Mouse (Mus musculus): ENCODE data around the gene Pfdn2. TPM values are rescaled to one million over a fixed set of nuclear protein-coding genes. Genes with fewer than 3 reads are reported as not detected.

Pfdn2 gene
- total RNA-seq, 4 experiments from 2014 or later: 97.7 to 171 (median 130) TPM

DNA sequence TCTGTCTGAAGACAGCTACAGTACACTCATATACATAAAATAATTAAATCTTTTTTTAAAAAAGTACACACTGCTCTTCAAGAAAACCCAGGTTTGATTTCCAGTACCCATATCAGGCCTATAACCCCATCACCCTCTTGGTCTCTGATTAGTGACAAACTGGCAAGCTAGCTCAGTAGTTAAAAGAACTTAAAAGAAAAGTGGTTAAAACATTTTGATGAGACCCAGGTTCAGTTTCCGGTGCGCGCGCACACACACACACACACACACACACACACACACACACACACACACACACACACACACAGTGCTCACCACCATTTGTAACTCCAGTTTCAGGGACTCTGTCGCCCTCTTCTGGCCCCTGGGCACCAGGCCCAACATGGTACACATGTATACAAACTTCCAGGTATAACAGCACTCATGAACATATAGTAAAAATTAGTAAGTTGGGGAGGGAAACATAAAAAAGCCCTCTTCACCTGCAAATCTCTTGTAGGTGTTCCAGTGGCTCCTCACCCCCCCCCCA lies 10.4 kb downstream of the Pfdn2 start:
- no peak for DNase-seq (ENCODE audit: low spot score in 2 of 2)

DNA sequence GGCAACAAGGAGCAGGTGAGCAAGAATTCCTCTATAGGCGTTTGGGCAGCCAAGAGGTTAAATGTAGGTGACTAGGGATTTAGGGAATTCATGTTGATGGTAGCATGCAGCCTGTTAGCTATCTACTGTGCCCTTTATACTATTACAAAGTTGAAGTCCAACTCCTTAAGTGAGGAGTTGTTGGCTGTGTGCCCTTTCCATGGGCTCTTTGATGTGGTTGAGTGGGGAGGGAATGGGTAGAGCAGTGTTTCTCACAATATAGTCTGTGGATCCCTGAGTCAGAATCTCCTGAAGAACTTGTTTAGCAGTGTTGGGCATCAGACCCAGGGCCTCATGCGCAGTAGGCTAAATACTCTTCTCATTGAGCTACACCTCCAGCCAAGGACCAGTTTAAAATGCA lies 11.3 kb downstream of the Pfdn2 start:
- DNase-seq (ENCODE audit: low spot score in 2 of 2): no peak

DNA sequence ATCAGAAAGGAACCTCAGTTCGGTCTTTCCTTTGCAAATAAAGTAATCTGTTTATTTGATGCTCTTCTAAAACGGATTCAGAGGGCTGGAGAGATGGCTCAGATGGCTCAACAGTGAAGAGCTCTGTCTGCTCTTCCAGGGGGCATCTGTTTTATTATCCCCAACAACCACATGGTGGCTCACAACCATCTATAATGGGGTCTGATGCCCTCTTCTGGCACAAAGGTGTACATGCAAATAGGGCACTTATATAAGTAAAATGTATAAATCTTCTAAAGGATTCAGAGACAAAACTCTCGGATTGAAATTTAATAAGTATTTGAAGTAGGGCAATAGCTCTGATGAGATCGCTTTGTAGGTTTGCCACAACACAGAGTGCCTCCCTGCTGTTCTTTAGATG lies 13.0 kb downstream of the Pfdn2 start:
- peak in 1 of 2 experiments; percentile 36 for DNase-seq (ENCODE audit: low spot score in 2 of 2)

DNA sequence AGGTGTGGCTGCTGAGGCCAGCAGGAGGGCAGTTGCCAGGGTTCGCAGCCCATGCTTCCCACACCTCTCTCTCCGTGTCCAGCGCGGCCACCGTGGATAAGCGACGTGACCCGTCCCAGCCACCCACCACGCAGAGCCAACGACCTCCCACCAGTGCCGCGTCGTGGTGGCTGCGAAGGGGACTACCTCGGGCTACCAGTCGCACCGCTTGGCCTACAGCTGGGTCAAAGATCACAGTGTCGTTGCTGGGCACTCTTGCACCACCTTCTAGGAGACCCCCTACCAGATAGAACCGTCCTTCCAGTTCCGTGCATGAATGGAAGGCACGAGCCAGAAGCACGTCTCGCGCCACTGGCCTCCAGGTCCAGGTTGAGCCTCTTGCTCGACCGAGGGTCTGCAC lies 14.8 kb downstream of the Pfdn2 start:
- DNase-seq (ENCODE audit: low spot score in 2 of 2): peak in 1 of 2 experiments; percentile 25

DNA sequence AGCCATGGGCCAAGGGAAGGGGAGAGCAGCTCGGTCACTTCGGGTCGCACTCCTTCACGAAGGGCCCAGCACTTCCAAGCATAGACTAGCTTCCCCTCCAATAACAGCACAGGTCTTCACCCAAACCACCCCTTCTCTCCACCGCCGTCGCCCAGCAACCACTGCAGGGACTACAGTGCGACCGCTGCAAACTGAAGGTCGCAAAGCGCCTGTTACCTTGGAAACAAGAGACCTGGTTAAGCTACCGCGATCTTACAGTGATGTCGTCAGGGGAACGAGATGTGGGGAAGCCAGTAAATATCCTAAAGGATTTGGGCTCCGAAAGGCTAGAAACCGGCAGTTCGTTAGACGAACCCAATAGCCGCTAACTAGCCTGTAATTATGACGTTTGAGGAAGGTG lies 15.2 kb downstream of the Pfdn2 start, which contains the start of gene Klhdc9:
Klhdc9 (minus strand) TSS at position 143 of the 400 bp plus-strand sequence.
- peak; percentile 89 to 95 for DNase-seq (ENCODE audit: low spot score in 2 of 2)

DNA sequence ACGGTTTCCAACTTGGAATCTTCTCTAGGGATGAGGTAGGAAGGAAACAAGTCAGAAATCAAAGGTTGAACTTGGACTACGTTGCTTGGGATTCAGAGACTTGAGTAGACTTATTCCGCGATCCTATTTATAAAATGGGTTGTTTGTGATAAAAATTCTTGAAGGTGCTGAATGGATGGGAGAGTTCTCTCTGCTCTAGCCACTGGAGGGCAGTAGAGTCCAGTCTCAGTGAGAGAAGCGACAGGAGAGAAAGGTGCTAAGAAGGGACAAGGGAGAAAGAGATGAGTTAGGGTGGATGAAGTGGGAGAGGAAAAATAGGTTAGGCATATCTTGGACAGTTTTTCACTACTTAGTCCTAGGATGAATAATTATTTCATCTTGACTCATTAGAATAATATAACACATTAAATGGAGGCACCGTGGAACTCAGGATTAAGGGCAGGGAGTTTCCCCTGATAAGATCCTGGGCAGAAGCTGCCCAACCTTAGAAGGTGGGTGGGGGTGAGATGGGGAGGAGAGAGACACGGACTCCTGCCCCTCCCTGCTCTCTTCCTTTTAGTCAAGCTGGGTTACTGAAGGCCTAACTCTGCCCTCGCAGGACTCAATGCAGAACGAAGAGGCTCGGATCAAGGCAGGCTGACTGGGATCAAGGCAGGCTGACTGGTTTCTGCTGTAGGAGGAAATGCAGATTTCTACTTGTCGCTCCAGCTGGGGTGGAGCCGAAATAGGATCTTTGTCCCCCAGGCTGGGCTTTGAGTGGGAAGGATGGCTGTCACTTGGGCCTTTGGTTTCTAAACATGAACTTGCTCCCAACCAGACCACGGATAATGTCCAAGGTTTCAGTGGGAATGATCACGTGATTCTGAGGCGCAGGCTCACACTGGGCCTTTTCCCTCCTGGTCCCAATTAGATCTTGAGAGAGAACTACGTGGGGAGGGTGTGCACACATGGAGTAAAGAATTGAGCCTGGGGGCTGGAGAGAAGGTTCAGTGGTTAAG lies 15.9 kb downstream of the Pfdn2 start:
- peak; percentile 65 to 66 for DNase-seq (ENCODE audit: low spot score in 2 of 2)

DNA sequence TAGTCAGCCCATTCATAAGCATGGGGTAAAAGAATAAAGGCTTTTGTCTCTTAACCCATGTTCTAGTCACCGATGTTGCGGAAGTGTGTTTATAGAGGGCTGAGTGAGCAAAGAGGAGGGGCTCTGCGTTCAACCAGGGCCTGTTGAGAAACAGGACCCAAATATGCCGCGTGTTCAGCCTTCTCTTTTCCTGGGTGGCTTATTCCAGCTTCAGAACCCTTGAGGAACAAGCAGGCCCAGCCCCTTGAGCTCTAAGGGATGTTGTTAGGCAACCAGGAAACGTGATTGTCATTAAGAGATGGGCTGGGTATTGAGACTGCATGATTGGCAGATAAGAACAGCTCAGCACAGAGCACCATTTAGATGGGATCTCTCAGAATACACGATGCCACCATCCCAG lies 20.5 kb downstream of the Pfdn2 start:
- DNase-seq (ENCODE audit: low spot score in 2 of 2): no peak

DNA sequence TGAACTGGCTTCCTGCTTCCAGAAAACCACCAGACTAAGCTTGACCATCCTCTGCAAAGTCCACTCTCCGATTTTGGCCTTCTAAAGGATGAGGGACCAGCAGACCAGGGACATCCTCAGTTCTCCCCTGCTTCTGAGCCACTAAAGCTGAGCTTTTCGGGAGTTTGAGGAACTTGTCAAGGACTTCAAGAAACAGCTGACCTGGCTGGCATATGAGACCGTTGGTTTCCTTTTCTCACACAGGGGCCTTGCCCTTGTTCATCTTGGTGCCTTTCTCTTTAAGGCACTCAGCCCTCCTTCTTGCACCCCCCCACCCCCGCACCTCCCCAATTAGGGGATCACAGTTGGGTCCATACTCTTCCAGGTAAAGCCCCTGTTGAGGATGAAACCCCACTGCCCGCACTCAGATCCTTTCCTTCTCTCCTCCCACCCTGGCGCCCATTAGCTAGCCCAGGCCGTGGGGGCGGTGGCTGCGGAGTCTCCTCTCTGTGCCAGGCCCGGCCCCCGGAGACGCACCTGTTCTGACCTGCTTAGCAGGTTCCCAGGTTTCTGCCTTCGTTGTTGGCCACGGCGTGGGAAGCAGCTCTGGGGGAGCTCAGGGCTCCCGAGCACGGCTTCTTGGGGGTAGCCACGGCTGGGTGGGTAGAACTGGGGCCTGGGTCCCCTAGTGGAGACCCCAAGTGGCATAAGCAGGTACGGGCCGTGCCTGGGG lies 24.5 kb downstream of the Pfdn2 start, which contains the start of gene Nectin4:
Nectin4 (plus strand) TSS at position 255 of the 712 bp plus-strand sequence.
- no peak for DNase-seq (ENCODE audit: low spot score in 2 of 2)

DNA sequence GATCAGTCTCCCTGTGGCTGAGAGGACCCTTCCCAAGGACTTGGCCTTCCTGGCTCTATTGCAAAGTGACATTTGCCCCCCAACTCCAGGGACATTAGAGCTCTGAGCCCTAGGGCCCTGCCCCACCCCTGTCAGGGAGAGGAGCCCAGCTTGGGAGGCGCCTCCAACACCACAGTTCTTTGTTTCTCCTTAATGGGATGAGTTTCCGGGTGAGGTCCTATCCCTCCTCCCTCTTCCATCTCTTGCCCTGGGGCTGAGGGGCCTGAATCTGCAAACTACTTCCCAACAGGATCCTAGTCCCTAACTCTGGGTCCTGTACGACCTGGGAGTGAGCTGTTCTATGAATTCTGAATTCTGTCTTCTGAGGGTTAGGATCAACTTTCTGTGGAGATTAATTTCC lies 27.4 kb downstream of the Pfdn2 start:
- DNase-seq (ENCODE audit: low spot score in 2 of 2): no peak

DNA sequence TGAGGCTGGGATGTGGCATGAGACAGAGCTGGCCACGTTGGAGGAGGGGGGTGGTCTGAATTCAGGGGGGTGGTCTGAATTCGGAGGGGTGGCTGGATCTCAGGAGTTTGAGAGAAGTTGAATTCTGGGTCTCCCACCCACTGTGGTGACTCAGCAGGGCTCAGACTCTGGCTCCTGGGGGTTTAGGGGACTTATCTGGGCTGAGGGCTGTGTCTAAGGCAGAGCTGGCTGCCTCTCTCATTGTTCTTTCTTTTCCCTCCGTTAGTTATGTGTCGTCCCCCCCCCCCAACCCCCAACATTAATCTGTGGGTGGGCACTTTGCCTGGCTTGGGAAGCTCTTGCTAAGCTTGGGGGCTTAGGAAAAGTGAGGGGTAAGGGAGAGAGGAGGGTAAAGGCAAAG lies 28.5 kb downstream of the Pfdn2 start:
- DNase-seq (ENCODE audit: low spot score in 2 of 2): no peak

DNA sequence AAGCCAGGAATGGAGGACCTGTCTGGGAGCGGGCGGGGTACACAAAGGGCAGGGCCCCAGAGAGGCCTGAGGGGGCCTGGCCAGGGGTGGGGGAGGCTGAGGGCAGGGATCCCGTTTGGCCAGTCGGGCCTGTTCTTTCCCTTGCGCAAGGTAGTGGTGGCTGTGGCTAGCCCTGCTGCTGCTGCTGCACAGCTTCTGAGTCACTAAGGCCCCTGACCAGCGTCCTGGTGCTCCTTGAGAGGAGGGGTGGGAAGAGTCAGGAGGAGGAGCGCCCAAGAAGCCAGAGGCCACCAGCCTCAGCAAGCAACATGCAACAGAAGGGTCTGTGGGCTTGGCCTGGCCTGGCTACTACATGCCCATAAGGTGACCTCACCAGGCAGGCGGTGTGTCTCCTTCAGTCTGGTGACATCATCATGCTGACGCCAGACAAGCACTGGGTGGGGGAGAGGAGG lies 30.2 kb downstream of the Pfdn2 start:
- no peak for DNase-seq (ENCODE audit: low spot score in 2 of 2)

DNA sequence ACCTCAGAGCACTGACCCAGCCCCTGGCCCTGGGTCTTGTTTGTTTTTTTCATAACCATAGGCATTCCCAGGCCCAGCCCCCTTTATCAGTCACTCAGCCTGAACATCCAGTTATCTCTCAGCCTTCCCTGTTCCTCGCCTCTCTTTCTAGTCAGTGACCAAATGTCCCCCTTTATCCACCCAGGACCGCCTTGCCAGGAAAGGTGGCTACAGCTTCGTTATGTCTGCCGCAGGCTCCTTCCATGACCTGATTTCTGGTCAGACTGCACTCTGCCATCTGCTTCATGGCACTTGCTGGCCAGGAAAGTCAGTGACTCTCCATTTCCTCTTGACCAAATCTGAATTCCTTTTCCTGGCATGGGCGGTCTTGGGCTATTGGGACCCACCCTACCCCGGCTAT lies 32.8 kb downstream of the Pfdn2 start:
- DNase-seq (ENCODE audit: low spot score in 2 of 2): no peak

DNA sequence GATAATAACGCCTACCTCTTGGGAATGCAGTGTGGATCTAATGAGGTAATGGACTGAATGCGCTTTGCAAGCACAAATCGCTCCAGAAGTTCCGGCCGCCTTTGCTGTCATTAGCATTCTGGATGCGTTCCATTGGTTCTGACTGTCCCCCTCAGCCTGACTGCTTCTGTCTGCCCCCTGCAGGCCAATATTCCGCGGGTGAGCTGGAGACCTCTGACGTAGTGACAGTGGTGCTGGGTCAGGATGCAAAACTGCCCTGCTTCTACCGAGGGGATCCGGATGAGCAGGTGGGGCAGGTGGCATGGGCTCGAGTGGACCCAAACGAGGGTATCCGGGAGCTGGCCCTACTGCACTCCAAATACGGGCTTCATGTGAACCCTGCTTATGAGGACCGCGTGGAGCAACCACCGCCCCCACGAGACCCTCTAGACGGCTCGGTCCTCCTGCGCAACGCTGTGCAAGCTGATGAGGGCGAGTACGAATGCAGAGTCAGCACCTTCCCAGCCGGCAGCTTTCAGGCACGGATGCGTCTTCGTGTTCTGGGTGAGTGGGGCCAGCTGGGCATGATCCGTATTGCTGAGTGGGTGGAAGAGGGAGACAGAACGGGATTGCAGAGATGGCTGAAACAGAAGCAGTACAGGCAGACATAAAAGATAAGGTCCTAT lies 34.6 kb downstream of the Pfdn2 start:
- peak; percentile 73 to 77 for DNase-seq (ENCODE audit: low spot score in 2 of 2)

DNA sequence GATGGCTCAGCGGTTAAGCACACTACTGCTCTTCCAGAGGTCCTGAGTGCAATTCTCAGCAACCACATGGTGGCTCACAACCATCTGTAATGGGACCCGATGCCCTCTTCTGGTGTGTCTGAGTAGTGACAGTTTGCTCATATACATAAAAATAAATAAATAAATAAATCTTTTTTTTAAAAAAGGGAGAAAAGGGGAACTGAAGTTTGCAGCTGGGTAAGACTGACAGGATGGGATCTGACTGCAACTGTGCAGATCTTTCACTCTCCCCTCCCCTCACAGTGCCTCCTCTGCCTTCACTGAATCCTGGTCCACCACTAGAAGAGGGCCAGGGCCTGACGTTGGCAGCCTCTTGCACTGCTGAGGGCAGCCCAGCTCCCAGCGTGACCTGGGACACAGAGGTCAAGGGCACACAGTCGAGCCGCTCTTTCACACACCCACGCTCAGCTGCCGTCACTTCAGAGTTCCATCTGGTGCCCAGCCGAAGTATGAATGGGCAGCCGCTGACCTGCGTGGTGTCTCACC lies 36.7 kb downstream of the Pfdn2 start:
- DNase-seq (ENCODE audit: low spot score in 2 of 2): no peak

DNA sequence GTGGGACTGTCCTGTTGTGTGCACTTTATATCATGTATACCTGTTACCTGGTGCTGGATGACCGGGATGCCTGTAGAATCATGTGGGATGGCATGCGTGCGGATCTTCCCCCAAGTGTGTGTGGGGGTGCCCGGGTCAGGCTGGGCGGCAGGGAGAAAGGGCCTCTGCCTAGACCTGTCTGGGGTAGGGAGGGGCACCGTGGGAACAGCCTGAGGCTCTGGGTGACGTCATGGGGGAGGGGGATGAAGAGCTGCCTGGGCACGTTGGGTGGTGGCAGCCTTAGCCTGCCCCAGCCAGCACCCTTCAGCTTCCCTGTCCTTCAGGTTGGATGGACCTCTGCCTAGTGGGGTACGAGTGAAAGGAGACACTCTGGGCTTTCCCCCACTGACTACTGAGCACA lies 38.9 kb downstream of the Pfdn2 start:
- DNase-seq (ENCODE audit: low spot score in 2 of 2): no peak

DNA sequence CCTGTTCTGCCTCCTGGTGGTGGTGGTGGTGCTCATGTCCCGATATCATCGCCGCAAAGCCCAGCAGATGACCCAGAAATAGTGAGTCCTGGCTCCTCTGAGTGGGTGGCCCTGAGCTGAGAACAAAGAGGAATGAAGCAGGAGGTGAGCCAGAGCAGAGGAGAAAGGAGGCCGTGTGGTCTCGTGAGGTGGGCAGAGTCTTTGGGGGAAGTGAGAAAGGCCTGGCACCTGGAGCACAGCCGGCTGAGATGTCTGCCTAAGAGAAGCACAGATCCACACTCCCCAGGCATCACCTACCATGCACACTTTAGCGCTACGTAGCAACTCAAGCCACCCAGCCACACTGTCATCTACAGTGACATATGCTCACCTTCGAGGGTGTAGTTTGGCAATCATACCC lies 39.7 kb downstream of the Pfdn2 start:
- no peak for DNase-seq (ENCODE audit: low spot score in 2 of 2)

DNA sequence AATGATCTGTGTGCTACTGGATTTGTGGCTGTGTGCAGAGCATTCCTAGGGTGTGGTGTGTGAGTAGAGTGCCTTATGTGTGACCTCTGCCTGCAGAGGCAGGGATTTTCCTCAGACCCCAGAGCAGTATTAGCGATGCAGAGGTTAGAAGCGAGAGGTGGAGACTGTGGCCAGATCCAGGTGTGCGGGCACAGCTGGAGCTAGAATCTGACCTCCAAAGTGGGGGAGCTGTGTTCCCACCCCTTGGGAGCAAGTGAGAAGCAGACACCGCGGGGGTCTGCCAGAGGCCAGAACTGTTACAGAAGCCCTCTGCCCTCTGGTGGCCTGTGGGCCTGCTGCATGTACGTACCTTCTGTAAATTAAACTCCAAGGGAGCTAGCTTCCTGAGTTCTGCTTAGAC lies 41.6 kb downstream of the Pfdn2 start:
- no peak for DNase-seq (ENCODE audit: low spot score in 2 of 2)

DNA sequence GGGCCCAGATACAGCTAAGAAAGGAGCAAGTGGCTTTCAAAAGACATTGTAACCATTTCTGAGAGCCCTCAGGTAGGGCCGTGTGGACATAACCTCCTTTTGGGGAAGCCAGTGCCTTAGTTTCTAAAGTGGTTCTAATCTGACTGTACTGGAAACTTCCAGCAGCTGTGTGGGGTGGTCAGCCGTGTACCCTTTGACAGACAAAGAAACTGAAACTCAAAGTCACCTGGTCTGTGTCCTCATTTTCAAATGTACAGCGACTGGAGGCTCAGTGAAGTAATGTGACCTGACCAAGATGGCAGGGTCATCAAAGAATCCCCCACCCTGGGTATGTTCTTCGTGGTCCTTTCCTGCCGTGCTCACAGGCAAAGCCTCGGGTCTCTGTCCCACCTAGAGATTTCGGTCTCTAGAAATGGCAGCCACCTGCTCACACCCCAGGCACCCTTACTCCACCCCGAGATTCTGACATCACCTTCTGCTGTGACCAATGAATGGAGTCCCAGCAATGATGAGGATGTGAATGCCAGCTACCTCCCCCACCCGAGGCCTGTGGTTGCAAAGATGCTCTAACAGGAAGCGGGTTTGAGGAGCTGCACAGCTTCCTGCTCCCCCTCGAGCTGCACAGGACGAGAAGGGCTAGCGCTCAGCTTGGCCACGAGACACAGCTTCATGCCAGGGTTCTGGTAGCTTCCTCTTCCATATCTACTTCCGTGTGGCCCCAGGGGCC lies 43.1 kb downstream of the Pfdn2 start, which contains the start of gene Arhgap30:
Arhgap30 (plus strand) TSS at position 579 of the 727 bp plus-strand sequence.
- DNase-seq (ENCODE audit: low spot score in 2 of 2): no peak

DNA sequence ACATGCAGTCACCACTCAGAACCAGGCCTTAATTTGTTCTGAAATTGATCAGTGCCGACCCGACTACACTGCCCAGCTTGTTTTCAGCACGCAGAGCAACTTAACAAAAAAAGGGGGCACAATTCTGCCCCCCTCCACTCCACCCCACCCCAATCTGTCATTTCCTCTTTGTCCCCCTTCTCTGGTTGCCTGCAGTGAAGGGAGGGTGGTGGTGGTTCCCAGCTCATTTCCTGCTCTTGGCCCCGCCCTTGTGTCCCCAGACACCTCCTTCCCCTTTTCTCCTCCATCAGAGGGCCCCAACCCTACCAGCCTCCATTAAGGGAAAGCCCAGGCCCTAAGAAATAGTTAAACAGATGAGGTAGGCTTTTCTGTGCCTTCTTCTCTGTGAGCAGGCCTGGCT lies 44.6 kb downstream of the Pfdn2 start:
- no peak for DNase-seq (ENCODE audit: low spot score in 2 of 2)

DNA sequence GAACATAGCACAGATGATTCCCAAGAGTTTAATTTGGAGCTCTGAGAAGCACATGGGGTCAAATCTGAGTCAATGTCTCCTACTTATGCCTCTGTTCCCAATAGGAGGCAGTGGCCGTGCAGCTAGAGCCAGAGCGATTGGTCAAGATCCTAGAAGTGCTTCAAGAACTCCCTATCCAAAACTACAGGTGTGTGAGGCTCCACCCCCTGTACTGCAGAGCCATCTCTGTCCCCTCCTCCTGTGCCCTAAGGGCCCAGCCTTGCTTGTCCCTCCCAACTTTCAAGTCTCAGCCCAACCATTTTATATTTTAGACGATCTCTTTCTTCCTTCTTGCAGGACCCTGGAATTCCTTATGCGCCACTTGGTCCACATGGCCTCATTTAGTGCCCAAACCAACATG lies 56.4 kb downstream of the Pfdn2 start:
- DNase-seq (ENCODE audit: low spot score in 2 of 2): no peak

All from layer of hippocampus, adult 8-10 months (tissue).